Mouse (Mus musculus): ENCODE results near the gene Kcnip1.

Gene Kcnip1

DNA sequence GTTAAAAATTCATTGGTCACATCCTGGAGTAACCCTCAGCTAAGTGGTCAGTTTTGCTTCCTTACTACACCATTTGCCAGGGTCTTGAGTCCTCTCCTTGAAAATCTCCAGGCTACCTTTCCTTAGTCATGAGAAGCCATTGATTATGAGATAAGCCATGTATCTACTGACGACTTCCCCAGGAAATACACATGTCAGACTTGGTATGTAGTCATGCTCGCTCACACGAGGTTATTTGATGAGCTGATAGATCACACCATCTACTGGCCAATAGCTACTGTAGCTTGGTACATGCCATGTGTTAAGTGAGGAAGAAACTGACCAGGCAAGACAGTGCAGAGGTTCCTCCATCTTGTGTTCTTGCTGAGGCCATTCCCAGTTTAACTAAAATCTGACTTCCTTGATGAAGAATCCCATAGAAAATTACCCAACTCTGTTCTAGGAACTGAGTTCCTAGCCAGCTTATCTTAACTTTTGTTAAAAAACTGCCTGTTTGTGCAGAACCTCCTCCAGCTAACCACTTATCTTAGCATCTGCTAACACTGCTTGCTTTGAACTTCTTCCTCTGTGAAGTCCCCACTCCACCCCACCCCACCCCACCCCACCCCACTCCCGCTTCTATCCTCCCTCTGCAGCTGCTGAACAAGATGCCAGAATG is 53.4 kb downstream of the Kcnip1 start:
- DNase-seq (ENCODE audit: low spot score in 2 of 2), result no peak

DNA sequence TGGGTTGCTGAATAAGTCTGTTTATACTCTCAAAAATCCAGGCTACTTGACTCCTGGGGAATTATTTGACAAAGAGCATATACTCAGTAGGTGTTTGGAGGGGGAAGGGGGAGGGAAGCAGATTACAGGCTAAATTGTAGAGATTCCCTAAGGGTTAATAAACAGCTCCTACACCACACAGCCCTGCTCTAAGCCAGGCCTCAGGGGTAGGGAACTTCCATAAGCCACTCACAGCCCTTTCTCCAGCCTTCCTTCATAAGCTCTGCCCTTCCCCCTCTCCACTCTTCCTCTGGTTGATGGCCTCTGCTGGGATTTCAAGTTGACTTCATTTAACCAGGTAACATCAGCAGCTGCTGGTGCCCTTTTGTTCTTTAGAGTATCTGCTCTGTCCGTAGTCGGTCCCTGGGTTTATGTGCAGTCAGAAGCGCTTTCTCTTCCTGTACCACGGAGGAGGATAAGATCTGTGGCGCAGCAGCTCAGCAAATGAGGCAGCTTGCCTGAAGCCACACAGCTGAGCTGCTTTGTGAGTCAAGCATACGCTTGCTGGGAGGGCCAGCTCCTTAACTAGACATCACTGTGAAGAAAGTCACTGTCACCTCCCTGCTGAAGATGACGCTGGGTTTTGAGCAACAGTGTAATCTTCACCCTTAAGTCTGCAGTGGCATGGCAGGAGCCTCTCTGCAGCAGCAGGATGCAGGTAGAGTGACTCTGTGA is 54.2 kb downstream of the Kcnip1 start:
- DNase-seq (ENCODE audit: low spot score in 2 of 2), result no peak

DNA sequence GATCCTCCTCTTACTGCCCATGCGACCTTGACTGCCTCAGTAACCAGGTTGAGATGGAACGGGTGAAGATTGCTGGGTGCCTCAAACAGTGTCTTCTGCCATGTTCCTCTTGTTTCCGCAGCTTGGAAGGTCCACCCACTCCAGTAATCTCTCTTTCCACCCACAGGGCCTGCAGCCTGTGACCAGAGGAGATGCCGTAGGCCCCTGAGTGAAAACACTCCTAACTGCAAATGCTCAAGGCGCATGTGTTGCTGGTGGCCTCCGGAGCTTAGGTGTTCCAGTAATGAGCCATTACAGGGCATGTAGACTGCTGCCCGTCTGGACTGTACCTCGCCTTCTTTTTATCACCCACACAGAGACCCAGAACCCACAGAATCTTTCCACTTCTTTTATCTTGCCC is 55.3 kb downstream of the Kcnip1 start:
- no peak for DNase-seq (ENCODE audit: low spot score in 2 of 2)

DNA sequence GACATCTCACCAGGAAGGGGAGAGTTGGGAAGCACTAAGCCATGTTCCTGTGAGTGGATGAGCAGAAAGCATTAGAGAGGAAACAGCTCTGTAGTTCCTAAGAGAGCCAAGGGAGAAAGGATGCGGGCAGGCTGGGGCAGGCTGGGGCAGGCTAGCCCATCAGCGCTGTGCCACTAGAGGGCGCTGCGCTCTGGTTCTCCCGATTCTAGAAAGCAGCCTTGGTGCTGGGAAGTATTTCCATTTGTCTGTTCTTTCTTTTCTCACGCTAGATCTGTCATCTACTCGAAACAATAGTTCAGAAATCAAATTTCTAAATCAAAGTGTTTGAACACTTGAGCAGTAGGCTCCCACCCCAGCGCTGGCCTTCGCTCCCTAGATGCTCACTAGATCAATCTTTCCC is 58.7 kb downstream of the Kcnip1 start:
- DNase-seq (ENCODE audit: low spot score in 2 of 2), result peak in 1 of 2 experiments; percentile 70

DNA sequence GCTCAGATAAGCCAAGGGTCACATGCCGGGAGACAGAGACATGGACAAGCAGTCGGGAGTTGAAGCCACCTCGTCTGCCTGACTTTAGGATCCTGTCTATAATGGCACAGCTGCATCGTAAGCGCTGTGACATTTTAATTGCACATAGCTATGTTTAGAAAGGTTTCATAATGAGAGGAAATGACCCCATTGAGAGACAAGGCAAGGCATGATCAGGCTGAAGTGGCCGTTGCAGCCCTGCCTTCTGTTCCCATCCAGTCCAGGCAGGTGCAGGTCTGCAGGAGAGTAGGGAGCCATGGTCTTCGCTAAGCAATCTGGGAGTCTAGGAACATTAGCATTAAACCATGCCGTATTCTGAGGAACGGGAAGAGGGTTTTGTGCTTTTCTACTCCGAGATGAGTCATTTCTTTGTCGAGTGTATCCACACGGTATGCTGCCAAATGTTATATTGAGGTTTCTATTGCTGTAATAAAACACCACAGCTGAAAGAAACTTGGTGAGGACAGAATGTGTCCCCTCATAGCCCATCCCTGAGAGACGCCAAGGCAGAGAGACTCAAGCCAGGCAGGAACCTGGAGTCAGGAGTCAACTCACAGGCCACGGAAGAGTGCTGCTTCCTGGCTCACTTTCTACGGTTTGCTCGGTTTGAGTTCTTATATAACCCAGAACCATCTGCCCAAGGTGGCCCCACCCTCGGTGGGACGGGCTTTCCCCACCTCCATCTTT is 60.4 kb downstream of the Kcnip1 start:
- DNase-seq (ENCODE audit: low spot score in 2 of 2), result no peak

DNA sequence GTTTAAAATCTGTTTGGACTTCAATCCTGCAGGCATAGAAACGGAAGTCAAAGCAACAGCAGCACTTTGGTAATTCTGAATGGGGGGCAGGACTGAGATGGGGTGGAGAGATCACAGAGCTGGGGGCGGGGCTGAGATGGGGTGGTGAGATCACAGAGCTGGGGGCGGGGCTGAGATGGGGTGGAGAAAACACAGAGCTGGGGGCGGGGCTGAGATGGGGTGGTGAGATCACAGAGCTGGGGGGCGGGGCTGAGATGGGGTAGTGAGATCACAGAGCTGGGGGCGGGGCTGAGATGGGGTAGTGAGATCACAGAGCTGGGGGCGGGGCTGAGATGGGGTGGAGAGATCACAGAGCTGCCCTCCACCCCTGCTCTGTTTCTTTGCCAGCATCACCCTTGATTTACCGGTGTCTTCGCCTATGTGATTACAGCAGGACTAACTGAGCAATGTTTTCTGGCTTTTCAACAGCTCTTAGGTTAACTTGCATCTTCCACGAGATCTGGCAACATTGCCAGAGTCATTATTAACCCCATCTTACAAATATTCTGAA is 61.0 kb downstream of the Kcnip1 start:
- peak in 1 of 2 experiments; percentile 31 for DNase-seq (ENCODE audit: low spot score in 2 of 2)

DNA sequence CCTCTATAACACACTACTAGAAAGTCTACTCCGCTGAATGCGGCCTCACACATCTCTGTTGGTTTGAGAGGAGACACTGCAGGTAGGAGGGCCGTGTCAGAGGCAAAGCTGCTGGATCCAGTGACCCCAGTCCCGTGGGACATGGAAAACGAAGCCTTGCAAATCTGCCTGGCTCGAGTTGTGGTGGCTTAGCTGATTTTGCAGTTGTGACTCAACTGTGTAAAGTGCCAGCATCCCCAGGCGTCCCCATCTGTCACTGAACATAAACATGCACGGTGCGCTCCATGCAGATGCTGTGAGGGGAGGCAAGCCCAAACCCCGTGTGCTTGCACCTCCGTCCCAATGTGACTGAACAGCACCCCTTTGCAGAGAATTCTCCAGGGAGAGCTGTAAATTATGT is 63.5 kb downstream of the Kcnip1 start:
- DNase-seq (ENCODE audit: low spot score in 2 of 2), result no peak

DNA sequence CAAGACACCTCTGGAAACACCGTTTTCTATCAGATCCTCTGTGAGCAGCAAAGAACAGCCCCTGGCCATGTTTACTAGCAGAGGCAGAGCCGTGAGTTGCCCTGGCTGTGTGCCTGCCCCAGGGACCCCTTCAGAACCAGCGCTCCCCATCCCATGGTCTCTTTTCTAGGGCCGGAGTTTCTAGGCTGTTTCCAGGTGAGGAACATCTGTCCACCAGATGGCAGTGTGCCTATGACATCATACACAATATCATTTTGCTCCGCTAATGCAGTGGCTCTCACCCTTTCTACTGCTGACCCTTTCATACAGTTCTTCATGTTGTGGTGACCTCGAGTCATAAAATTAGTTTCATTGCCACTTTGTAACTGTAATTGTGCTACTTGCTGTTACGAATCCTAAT is 64.3 kb downstream of the Kcnip1 start:
- no peak for DNase-seq (ENCODE audit: low spot score in 2 of 2)

DNA sequence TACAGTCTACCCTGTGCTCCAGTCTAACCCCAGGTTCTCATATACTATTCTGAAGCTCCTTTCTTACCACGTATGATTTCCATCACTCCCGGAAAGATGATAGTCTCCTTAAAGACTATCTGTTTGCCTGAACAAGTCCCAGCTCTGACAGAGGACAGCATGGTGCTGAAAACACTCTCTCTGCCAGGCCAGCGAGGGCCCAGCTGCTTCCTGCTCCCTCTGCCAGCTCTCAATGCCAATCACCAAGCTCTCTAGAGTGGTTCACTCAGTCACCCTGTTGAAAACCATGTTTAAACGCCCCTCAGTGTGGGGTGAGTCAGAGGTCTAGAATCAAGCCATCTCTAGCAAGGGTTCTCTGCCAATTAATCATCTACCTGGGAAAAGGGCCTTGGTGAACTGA is 65.1 kb downstream of the Kcnip1 start:
- DNase-seq (ENCODE audit: low spot score in 2 of 2), result no peak

DNA sequence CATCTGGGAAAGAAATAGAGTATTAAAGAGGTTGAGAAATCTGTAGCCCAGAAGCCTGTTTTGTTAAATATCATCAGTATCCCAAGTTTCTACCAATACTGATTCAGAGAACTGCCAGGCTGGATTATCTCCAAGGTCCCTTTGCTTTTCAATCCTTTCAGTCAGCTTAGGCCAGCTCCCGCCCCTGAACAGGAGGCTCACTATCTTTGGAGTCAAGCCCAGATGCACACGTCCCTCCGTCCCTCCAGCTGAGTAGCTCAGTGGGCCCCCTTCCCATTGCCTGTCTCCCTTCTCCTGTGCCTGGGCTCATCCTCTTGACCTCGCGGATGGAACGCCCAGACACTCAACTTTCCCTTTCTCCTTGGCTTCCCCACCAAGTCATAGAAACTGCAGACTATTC is 65.6 kb downstream of the Kcnip1 start:
- no peak for DNase-seq (ENCODE audit: low spot score in 2 of 2)

DNA sequence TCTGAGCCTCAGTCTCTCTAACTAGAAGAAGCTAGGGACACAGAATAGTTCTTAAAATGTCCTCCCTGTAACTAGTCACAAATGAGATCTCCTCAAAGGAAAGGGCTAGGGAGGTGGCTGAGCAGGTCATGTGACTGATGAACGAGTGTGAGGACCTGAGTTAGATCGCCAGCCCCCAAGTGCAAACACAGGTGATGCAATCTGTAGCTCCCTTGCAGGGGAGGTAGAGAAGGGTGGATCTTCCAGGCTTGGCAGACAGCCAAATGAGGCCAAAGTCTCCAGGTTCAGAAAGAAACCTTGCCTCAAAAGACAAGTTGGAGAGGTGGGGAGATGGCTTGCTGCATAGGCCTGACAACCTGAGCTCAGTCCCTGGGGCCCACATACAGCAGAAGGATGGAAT is 66.4 kb downstream of the Kcnip1 start:
- no peak for DNase-seq (ENCODE audit: low spot score in 2 of 2)

DNA sequence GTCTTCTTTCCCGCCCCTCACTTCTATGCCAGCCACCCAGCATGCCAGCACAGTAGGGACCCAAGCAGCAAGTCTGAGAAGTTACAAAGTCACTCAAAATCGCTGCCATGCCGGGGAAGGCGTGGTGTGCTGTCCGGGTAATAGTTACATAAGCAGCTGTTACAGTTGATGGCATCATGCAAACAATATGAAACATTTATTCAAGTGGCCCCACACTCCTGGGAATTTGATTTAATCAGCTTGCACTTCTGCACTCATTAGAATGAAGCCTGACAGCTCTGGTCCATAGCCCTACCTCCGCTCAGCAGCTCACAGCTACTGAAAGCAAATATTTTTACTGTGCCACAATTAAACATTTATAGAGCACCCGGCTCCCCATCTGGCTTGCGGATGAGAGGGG is 67.2 kb downstream of the Kcnip1 start:
- DNase-seq (ENCODE audit: low spot score in 2 of 2), result no peak

DNA sequence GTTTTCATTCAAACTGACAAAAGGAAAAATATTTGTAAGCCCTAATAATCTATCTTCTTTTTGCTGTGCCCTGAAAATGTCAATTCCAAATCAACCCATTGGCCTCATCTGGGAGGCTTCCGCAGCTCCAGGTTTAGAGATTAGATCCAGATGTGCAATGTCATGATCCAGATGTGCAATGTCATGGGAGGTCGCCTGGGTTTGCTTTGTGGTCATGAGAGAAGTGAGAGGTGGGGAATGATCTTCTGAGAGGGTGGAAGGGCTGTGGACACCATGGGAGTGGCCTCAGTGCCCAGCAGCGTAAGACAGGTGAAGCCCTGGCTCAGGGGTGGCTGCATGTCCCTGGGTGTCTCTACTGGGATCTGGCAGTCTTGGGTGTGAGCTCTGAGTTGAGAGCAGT is 69.9 kb downstream of the Kcnip1 start:
- DNase-seq (ENCODE audit: low spot score in 2 of 2), result no peak

DNA sequence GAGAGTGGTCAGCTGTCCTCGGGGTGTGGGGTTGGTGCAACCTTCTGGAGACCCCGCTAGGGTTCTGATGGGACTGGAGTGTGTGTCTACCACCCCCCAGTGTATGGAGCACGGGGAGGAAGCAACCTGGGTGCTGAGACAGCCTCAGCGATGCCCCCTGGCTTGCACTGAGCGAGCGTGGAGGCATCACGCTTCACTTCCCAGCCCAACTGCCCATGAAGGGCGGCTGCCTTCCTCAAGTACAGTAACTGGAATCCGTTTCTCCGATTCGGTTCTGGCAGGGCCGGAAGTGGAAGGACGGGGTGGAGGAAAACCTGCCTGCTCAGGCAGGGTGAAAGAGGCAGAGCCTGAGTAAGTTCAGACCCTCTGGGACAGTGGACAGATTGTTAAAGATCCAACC is 71.5 kb downstream of the Kcnip1 start:
- DNase-seq (ENCODE audit: low spot score in 2 of 2), result no peak

DNA sequence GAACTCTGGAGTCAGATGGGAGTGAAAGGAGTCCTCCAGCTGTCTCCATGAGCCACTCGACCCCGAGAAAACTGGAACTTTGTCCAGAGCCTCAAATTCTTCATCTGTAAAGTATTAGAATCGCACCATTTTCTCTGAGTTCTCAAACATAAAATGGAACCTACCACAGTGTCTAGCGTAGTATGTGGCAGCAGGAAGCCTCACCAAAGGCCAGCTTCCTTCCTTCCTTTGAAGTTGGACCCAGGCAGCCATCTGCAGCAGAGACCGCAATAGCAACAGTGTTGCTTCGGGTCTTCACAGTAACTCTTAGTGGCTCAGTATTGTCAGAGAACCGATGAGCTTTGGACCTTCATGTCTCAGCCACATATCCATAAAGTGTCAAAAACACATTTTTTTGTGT is 73.1 kb downstream of the Kcnip1 start:
- DNase-seq (ENCODE audit: low spot score in 2 of 2), result no peak

DNA sequence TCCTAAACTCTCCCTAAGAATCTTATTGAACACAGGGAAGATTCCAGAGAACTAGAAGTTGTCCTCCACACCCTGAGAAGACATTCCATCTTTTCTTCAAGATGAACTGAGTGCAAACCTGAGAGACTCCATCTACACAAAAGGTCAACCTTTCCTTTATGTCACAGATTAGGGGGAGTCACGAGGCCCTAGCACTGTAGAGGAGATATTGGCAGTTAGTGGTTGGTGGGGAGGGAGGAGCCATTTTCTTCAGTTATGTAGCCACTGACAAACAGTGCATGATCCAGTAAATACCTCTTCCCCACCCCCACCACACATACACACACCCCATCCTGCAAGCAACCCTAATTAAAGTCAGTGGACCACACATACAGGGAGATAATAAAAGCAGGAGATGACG is 74.5 kb downstream of the Kcnip1 start:
- DNase-seq (ENCODE audit: low spot score in 2 of 2), result no peak

DNA sequence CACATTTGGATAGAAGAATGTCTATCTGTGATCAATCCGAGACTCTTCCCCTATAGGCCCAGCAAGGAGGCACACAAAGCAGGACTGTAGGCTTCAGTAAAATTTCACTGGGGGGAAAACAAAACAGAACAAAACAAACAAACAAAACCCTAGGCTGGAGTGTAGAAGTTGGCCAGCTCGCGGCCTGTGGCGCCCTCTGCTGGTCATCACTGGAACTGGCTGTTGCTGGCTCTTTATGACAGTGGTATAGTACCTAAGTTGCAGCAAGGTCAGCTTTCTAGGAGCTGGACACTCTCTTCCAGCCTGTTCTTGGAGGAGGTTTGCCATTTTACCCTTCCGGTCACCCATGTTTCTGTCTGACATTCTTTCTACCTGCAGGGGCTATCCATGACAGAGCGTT is 75.4 kb downstream of the Kcnip1 start:
- peak; percentile 47 to 88 for DNase-seq (ENCODE audit: low spot score in 2 of 2)

DNA sequence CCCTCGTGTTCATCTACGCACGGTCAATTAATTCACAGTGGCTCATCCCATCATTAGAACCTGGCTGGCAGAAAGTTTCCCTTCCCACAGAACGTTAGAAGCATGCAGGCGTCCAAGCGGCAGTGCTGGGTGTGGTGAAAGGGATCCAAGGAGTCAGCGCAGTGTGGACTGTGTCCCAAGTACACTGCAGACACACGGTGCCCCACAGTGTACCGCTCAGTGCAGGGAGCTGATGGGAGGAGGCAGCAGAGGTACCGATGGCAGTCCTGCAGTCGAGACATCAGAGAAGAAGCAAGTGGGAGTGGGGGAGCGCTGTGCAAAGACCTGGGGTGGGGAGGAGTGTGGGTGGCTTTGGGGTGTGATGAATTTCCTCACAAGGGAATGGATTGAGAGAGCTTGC is 78.7 kb downstream of the Kcnip1 start:
- no peak for DNase-seq (ENCODE audit: low spot score in 2 of 2)

DNA sequence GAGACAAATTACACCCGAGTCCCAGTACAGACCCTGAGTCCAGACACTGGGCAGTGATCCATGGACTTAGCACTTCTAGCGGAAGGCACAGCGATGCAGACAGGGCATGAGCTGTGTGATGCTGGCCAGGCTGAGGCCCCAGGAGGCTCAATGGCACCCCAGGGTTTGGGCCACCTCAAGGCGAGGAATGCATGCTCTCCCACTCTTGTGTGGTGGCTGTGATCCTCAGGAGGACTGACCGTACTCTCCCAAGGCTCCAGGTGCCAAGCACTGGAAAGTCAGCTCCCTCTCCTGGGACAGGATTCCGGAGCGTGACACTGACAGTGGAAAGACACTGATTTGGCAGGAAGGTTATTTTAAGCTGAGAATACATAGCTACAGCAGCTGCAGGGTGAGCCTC is 79.9 kb downstream of the Kcnip1 start:
- DNase-seq (ENCODE audit: low spot score in 2 of 2), result no peak

DNA sequence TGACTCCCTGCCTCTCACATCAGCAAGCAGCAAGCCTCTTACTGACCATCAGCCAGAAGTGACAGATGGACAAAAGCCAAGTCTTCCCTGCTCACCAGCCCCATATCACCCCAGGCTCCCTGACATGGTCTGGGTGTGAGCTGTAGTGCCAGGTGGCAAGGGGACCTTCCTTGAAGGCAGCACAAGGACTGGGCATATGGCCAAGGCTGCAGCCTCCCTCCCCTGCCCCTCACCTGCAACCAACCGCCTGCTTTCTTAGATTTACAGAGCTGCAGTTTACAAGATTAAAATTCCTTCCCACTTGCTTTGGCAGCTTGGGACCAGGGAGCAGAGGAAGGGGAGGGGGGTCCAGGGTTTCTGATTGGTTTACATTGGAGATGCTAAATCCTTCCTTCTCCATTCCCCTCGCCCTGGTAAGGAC is 80.8 kb downstream of the Kcnip1 start:
- DNase-seq (ENCODE audit: low spot score in 2 of 2), result no peak

DNA sequence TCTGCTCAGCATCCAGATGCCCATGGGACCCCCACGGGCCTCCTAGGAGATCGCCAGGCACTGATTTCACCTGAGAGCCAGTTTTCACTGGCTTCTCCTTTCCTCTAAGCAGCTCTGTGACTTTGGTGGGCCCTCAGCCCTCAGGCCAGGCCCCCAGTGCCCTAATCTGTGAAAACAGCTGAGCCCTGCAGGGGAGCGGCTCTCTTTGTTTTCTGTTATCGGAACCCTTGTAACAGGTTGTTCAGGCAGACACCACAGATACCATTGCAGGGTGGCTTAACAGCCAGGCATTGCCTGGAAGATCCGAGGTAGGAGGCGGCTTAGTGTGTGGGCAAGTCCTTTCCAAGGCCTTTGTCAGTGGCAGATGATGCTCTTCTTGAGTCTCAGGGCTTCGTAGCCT is 82.0 kb downstream of the Kcnip1 start:
- DNase-seq (ENCODE audit: low spot score in 2 of 2), result no peak

DNA sequence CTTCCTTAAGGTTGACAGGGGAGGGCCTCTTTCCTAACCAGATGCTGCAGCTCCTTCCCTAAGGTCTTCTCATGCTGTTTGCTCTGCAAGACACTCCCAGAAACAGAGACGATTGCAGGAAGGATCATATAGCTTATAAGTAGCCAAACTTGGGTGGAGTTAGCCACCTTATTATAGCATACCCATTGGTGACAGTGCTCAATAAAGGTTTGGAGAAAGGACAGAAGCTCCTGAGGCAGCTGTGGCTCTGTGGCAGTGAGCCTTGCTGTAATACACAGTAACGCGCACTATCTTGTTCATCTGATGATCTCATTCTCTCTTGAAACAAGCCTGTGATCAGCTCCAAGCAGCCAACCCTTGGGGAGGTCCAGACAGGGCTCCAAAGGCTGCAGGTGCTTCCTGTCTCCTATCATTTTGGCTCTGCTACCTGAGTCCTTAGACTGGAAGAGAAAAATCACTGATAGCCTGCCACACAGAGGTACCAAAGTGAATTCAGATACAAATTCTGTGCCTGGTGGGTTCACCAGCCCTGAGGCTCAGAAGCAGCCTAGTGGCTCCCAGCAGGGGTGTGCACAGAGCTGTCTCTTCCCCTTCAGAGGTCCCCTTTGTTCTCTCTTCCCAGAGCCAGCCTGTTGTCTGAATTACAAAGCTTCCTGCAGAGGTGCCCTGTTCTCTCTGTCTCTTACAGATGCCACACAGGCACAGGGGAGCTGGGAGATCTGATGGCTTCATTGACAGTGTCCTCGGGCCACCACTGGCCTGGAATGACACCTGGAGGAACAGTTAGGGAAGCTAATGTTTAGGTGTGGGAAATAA is 84.4 kb downstream of the Kcnip1 start:
- peak in 1 of 2 experiments; percentile 8 for DNase-seq (ENCODE audit: low spot score in 2 of 2)

Data from spleen, postnatal 4 days (tissue).